Mouse (Mus musculus) limb, embryonic 14.5 days (tissue): ENCODE measurements around the gene BC048671. TPM values are rescaled to one million over a fixed set of nuclear protein-coding genes. Genes with fewer than 3 reads are reported as not detected.

Experiments used
- ATAC-seq: fragments of 200-750 bp; cut with Nextera tagmentation; 2 replicates; pipeline ENCODE4 v1.8.0; 2017; ENCODE audit warnings: low read depth, moderate number of reproducible peaks, moderate TSS enrichment; ENCODE audit not compliant: low FRiP score
- DNase-seq: peaks from one replicate; pipeline ENCODE4 v3.0.0-alpha.2; 2015; ENCODE audit warnings: low spot score
- H3K27ac ChIP-seq: fragments of 300-500 bp; sonication (generic); replicated peaks from 2 replicates; pipeline ENCODE4 v1.5.1; 2014; ENCODE audit warnings: low read depth, mild to moderate bottlenecking, low read length, moderate library complexity, mixed read lengths
- H3K27me3 ChIP-seq: fragments of 300-500 bp; sonication (generic); 2 replicates; pipeline ENCODE4 v1.6.1; 2014; ENCODE audit warnings: low read length, mixed read lengths; ENCODE audit not compliant: control insufficient read depth, insufficient read depth
- H3K36me3 ChIP-seq: fragments of 300-500 bp; sonication (generic); 2 replicates; pipeline ENCODE4 v1.6.1; 2014; ENCODE audit warnings: mild to moderate bottlenecking, low read length, moderate library complexity, mixed read lengths; ENCODE audit not compliant: control insufficient read depth, insufficient read depth
- H3K4me1 ChIP-seq: fragments of 300-500 bp; sonication (generic); 2 replicates; pipeline ENCODE4 v1.6.1; 2014; ENCODE audit warnings: antibody characterized with exemption, low read length, mixed read lengths; ENCODE audit not compliant: control insufficient read depth, insufficient read depth
- H3K4me2 ChIP-seq: fragments of 300-500 bp; sonication (generic); replicated peaks from 2 replicates; pipeline ENCODE4 v1.6.1; 2014; ENCODE audit warnings: low read depth, mild to moderate bottlenecking, low read length, moderate library complexity; ENCODE audit not compliant: severe bottlenecking
- H3K4me3 ChIP-seq: fragments of 300-500 bp; sonication (generic); replicated peaks from 2 replicates; pipeline ENCODE4 v1.5.1; 2014; ENCODE audit warnings: low read length
- H3K9ac ChIP-seq: fragments of 300-500 bp; sonication (generic); 2 replicates; pipeline ENCODE4 v1.6.1; 2014; ENCODE audit warnings: mild to moderate bottlenecking, low read depth, low read length, moderate library complexity; ENCODE audit not compliant: severe bottlenecking
- H3K9me3 ChIP-seq: fragments of 300-500 bp; sonication (generic); 2 replicates; pipeline ENCODE4 v1.6.1; 2016; ENCODE audit warnings: low read length; ENCODE audit not compliant: control insufficient read depth
- POLR2A ChIP-seq: fragments of 200-500 bp; IDR thresholded peaks from 2 replicates; pipeline ENCODE4 v1.8.0; 2012; ENCODE audit warnings: inconsistent platforms, mild to moderate bottlenecking, moderate library complexity, borderline replicate concordance; ENCODE audit not compliant: insufficient read depth, insufficient read length; ENCODE audit errors: extremely low read depth
- WGBS: fragments of 180-500 bp; shearing (Covaris S2); extraction: QIAGEN DNeasy Blood & Tissue Kit; methylation state at CpG from one replicate; pipeline ENCODE4 v1.1.7; 2014; 5-methylcytosine and 5-hydroxymethylcytosine counted together
- polyA plus RNA-seq, 2 experiments: library from polyadenylated mRNA; depleted of rRNA in 1 of 2; stranded (reverse) in 1 of 2; unstranded in 1 of 2; fragments of >200 nt; fragmentation: Nextera tagmentation in 1 of 2; extraction: Ambion mirVana in 1 of 2; gene quantifications; 2 replicates each; pipeline versions ENCODE4 v1.2.1 to v1.2.3; 2012 to 2014

BC048671 gene
- polyA plus RNA-seq, 2 experiments: not detected

GRCm38 (mm10) chr6:90350011-90350410 lies 49.0 kb downstream of the BC048671 start:
- no peaks in the 10 kb centered on the region for H3K9me3 ChIP-seq
- no peaks in the 10 kb centered on the region for H3K27me3 ChIP-seq
- H3K4me2 ChIP-seq: no peak overlapping the region
- H3K4me1 ChIP-seq: no peaks in the 10 kb centered on the region
- ATAC-seq (peak; percentile 53), DNase-seq (peak; percentile 54)
- 31% methylated on average over 2 of the region's 2 CpGs for WGBS
- no peak overlapping the region for H3K27ac ChIP-seq
- no peak for TF ChIP-seq POLR2A
- H3K4me3 ChIP-seq: no peak overlapping the region
- H3K36me3 ChIP-seq: no peaks in the 10 kb centered on the region
- H3K9ac ChIP-seq: no peak overlapping the region

Other genes starting within 250 kb of the BC048671 start
- gene Vmn1r49, start 222.7 kb upstream of the BC048671 start, polyA plus RNA-seq (2012; rRNA removed): not detected in 2 replicates
- not detected in 2 replicates for gene Vmn1r49, start 222.7 kb upstream of the BC048671 start, polyA plus RNA-seq (2014; fragmentation: Nextera tagmentation; extraction: Ambion mirVana)
- gene Vmn1r50, start 199.8 kb upstream of the BC048671 start, polyA plus RNA-seq (2012; rRNA removed): not detected in 2 replicates
- not detected in 2 replicates for gene Vmn1r50, start 199.8 kb upstream of the BC048671 start, polyA plus RNA-seq (2014; fragmentation: Nextera tagmentation; extraction: Ambion mirVana)
- gene Vmn1r51, start 178.6 kb upstream of the BC048671 start, polyA plus RNA-seq (2012; rRNA removed): not detected in 2 replicates
- gene Vmn1r51, start 178.6 kb upstream of the BC048671 start, polyA plus RNA-seq (2014; fragmentation: Nextera tagmentation; extraction: Ambion mirVana): not detected in 2 replicates
- gene Vmn1r52, start 126.4 kb upstream of the BC048671 start, polyA plus RNA-seq (2012; rRNA removed): not detected in 2 replicates
- gene Vmn1r52, start 126.4 kb upstream of the BC048671 start, polyA plus RNA-seq (2014; fragmentation: Nextera tagmentation; extraction: Ambion mirVana): not detected in 2 replicates
- not detected in 2 replicates for gene V1ra8, start 98.4 kb upstream of the BC048671 start, polyA plus RNA-seq (2012; rRNA removed)
- gene V1ra8, start 98.4 kb upstream of the BC048671 start, polyA plus RNA-seq (2014; fragmentation: Nextera tagmentation; extraction: Ambion mirVana): not detected in 2 replicates
- not detected in 2 replicates for gene Vmn1r53, start 76.8 kb upstream of the BC048671 start, polyA plus RNA-seq (2012; rRNA removed)
- not detected in 2 replicates for gene Vmn1r53, start 76.8 kb upstream of the BC048671 start, polyA plus RNA-seq (2014; fragmentation: Nextera tagmentation; extraction: Ambion mirVana)
- not detected in 2 replicates for gene Vmn1r54, start 54.9 kb upstream of the BC048671 start, polyA plus RNA-seq (2012; rRNA removed)
- gene Vmn1r54, start 54.9 kb upstream of the BC048671 start, polyA plus RNA-seq (2014; fragmentation: Nextera tagmentation; extraction: Ambion mirVana): not detected in 2 replicates
- gene Chst13, start 24.0 kb downstream of the BC048671 start, polyA plus RNA-seq (2012; rRNA removed): 0.59 and 1.4 TPM in 2 replicates
- gene Chst13, start 24.0 kb downstream of the BC048671 start, polyA plus RNA-seq (2014; fragmentation: Nextera tagmentation; extraction: Ambion mirVana): 0.91 and 0.94 TPM in 2 replicates
- 0.04 and 0.06 TPM in 2 replicates for gene Uroc1, start 32.1 kb downstream of the BC048671 start, polyA plus RNA-seq (2012; rRNA removed)
- 0.08 and 0.12 TPM in 2 replicates for gene Uroc1, start 32.1 kb downstream of the BC048671 start, polyA plus RNA-seq (2014; fragmentation: Nextera tagmentation; extraction: Ambion mirVana)
- gene Zxdc, start 68.3 kb downstream of the BC048671 start, polyA plus RNA-seq (2012; rRNA removed): 15.1 and 18.0 TPM in 2 replicates
- 12.4 and 13.5 TPM in 2 replicates for gene Zxdc, start 68.3 kb downstream of the BC048671 start, polyA plus RNA-seq (2014; fragmentation: Nextera tagmentation; extraction: Ambion mirVana)
- gene Cfap100, start 127.6 kb downstream of the BC048671 start, polyA plus RNA-seq (2012; rRNA removed): 0.78 and 1.0 TPM in 2 replicates
- 0.33 and 1.1 TPM in 2 replicates for gene Cfap100, start 127.6 kb downstream of the BC048671 start, polyA plus RNA-seq (2014; fragmentation: Nextera tagmentation; extraction: Ambion mirVana)
- gene Klf15, start 161.4 kb downstream of the BC048671 start, polyA plus RNA-seq (2012; rRNA removed): 7.0 TPM in 2 replicates
- gene Klf15, start 161.4 kb downstream of the BC048671 start, polyA plus RNA-seq (2014; fragmentation: Nextera tagmentation; extraction: Ambion mirVana): 4.4 and 5.3 TPM in 2 replicates
- gene Aldh1l1, start 185.2 kb downstream of the BC048671 start, polyA plus RNA-seq (2012; rRNA removed): 1.3 and 1.5 TPM in 2 replicates
- gene Aldh1l1, start 185.2 kb downstream of the BC048671 start, polyA plus RNA-seq (2014; fragmentation: Nextera tagmentation; extraction: Ambion mirVana): 1.4 and 2.1 TPM in 2 replicates